Comparison of ENCODE assay signal across 8 mouse cellular contexts in the genomic region with DNA sequence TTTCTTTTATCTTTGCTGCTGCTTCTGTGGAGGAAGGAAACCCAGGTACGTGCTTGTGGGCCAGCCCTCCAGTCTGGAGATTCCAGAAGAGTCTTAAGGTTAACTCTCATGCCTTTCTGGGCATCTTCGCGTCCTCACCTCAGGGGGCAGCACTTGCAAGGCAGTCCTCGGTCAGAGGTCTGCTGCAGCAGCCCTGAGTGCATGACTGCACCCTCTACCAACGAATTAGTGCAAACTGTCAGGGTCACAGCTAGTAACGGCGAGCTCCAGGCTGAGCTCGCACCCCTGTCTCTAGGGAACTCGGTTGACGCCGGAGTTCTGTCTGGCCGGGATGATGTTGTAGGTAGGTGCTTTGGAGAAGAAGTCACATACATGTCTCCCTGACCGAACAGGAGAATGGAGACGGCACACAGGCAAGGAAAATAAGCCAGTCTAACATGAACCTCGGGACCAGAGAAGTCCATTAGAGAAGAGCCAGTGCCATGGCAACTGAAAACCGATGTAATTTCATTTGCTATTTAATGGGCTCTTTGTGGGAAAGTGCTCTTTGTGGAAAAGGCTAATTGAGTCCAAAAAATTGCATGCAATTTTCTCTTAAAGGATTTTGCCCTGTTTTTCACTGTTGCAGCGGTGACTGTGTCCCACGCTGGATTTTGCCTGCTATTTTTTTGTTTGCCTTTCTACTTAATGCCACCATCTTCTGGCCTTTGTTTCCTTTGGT. TPM values are rescaled to one million over a fixed set of nuclear protein-coding genes. Genes with fewer than 3 reads are reported as not detected.
A peak's percentile ranks its signal among the peaks of the same experiment; 100 is the strongest.
DNase-seq lines count a peak whose midpoint lies in the region; ATAC-seq and TF ChIP-seq lines count a peak whose summit lies in the region.

No protein-coding gene starts in this region.

- TF ChIP-seq POLR2A in brain, embryonic 14.5 days (IDR thresholded peaks at IDR 0.05; ENCODE audit: borderline replicate concordance, extremely low read depth, insufficient read depth, insufficient read length, poor library complexity, severe bottlenecking): no peak

- no peak overlapping the region for H3K27ac ChIP-seq in kidney, postnatal 0 days
- H3K27ac ChIP-seq in forebrain, embryonic 16.5 days (ENCODE audit: low read length): peak overlapping the region; percentile 61
- H3K27ac ChIP-seq in midbrain, embryonic 11.5 days (ENCODE audit: low read depth, low read length): peak overlapping the region; percentile 70; the same call in 1 of the 2 replicates

- H3K36me3 ChIP-seq in kidney, postnatal 0 days (ENCODE audit: insufficient read depth, low read length): no peaks in the 10 kb centered on the region
- H3K36me3 ChIP-seq in forebrain, embryonic 16.5 days (ENCODE audit: control insufficient read depth, insufficient read depth): no peaks in the 10 kb centered on the region
- no peaks in the 10 kb centered on the region for H3K36me3 ChIP-seq in midbrain, embryonic 11.5 days (ENCODE audit: control insufficient read depth, insufficient read depth, low read length)

- 0 out of 2 replicates have a peak, but pooled peaks have one; percentile 33 for ATAC-seq in kidney, postnatal 0 days (replicated peaks; ENCODE audit: low FRiP score, low read depth)
- peak; percentile 63 for ATAC-seq in forebrain, embryonic 16.5 days
- ATAC-seq in midbrain, embryonic 11.5 days (ENCODE audit: low FRiP score): peak; percentile 81

- no peak for DNase-seq in kidney, postnatal 0 days (ENCODE audit: low spot score)
- no peak for DNase-seq in kidney, postnatal 25 days
- peak; percentile 86 for DNase-seq in brain, embryonic 14.5 days (ENCODE audit: low read depth)
- DNase-seq in midbrain, embryonic 11.5 days (ENCODE audit: low spot score, missing footprints): no peak
- no peak for DNase-seq in adrenal gland, postnatal 25 days
- DNase-seq in frontal cortex, postnatal 36 days (ENCODE audit: low spot score in 2 of 2): no peak
- no peak for DNase-seq in frontal cortex, postnatal 14 days (ENCODE audit: low spot score in 2 of 2)

- TF ChIP-seq CTCF in kidney, postnatal 0 days (IDR thresholded peaks at IDR 0.05; ENCODE audit: low read depth): peak; percentile 60
- peak; percentile 61 for TF ChIP-seq CTCF in brain, embryonic 14.5 days (IDR thresholded peaks at IDR 0.05; ENCODE audit: borderline replicate concordance, extremely low read depth, insufficient read depth, insufficient read length)

- WGBS in kidney, postnatal 0 days: 33% methylated on average over 18 of the region's 18 CpGs
- 4% methylated on average over 18 of the region's 18 CpGs for WGBS in forebrain, embryonic 16.5 days
- 11% methylated on average over 18 of the region's 18 CpGs for whole genome bisulfite sequencing in midbrain, embryonic 11.5 days

- H3K27me3 ChIP-seq in kidney, postnatal 0 days (ENCODE audit: insufficient read depth, low read length): no peaks in the 10 kb centered on the region
- no peaks in the 10 kb centered on the region for H3K27me3 ChIP-seq in forebrain, embryonic 16.5 days (replicated peaks; ENCODE audit: control insufficient read depth, insufficient read depth, low read length)
- no peaks in the 10 kb centered on the region for H3K27me3 ChIP-seq in midbrain, embryonic 11.5 days (ENCODE audit: control insufficient read depth, insufficient read depth, low read length)

- no peaks in the 10 kb centered on the region for H3K9me3 ChIP-seq in kidney, postnatal 0 days (replicated peaks; ENCODE audit: low read length)
- no peaks in the 10 kb centered on the region for H3K9me3 ChIP-seq in forebrain, embryonic 16.5 days (ENCODE audit: control insufficient read depth, low read length)
- H3K9me3 ChIP-seq in midbrain, embryonic 11.5 days (ENCODE audit: control insufficient read depth, low read length): no peaks in the 10 kb centered on the region

- H3K4me2 ChIP-seq in kidney, postnatal 0 days (ENCODE audit: low read length): peak overlapping the region; percentile 15; the same call in 1 of the 2 replicates
- peak overlapping the region; percentile 58 for H3K4me2 ChIP-seq in forebrain, embryonic 16.5 days (ENCODE audit: low read length)
- H3K4me2 ChIP-seq in midbrain, embryonic 11.5 days: peak overlapping the region; percentile 39

- H3K4me1 ChIP-seq in kidney, postnatal 0 days (replicated peaks; ENCODE audit: insufficient read depth, low read length): no peaks in the 10 kb centered on the region
- peaks cover 25% of the 10 kb centered on the region for H3K4me1 ChIP-seq in forebrain, embryonic 16.5 days (replicated peaks; ENCODE audit: control insufficient read depth, insufficient read depth, low read length)
- peaks cover 30% of the 10 kb centered on the region for H3K4me1 ChIP-seq in midbrain, embryonic 11.5 days (ENCODE audit: control insufficient read depth, insufficient read depth, low read length)

- no peak overlapping the region for H3K9ac ChIP-seq in kidney, postnatal 0 days (ENCODE audit: low read depth, low read length)
- peak overlapping the region; percentile 42; the same call in 1 of the 2 replicates for H3K9ac ChIP-seq in forebrain, embryonic 16.5 days (replicated peaks; ENCODE audit: low read depth, low read length)
- peak overlapping the region; percentile 30; the same call in 1 of the 2 replicates for H3K9ac ChIP-seq in midbrain, embryonic 11.5 days (ENCODE audit: low read length)

- H3K4me3 ChIP-seq in kidney, postnatal 0 days (replicated peaks; ENCODE audit: low read depth, low read length): no peak overlapping the region
- peak overlapping the region; percentile 31 for H3K4me3 ChIP-seq in forebrain, embryonic 16.5 days (replicated peaks; ENCODE audit: low read length)
- 0 out of 2 replicates have a peak overlapping the region, but pooled peaks have one; percentile 5 for H3K4me3 ChIP-seq in midbrain, embryonic 11.5 days (ENCODE audit: low read depth, low read length)

RNA-seq across cellular contexts. Expression of a gene that starts 20.1 kb away (rescaled TPM):
- polyA plus RNA-seq in kidney, postnatal 0 days (2015; fragmentation: Nextera tagmentation; extraction: Ambion mirVana): 9.4 and 9.7 TPM in 2 replicates
- 19.1 and 20.4 TPM in 2 replicates for polyA plus RNA-seq in brain, embryonic 14.5 days (2012; rRNA removed)
- polyA plus RNA-seq in forebrain, embryonic 16.5 days (2015; fragmentation: Nextera tagmentation; extraction: Ambion mirVana): 10.8 and 16.4 TPM in 2 replicates
- 22.8 and 23.6 TPM in 2 replicates for polyA plus RNA-seq in midbrain, embryonic 11.5 days (2014; fragmentation: Nextera tagmentation; extraction: Ambion mirVana)
- total RNA-seq in adrenal gland, postnatal 25 days (2021): 2.6 and 3.5 TPM in 2 replicates
